Mouse (Mus musculus) brain, embryonic 14.5 days (tissue): ENCODE data around the gene Agt.

Experiments
- CTCF ChIP-seq: fragments of 200-500 bp; IDR thresholded peaks from 2 replicates; pipeline ENCODE4 v1.5.1; 2012; ENCODE audit warnings: inconsistent platforms, mild to moderate bottlenecking, moderate library complexity, borderline replicate concordance; ENCODE audit not compliant: insufficient read depth, insufficient read length; ENCODE audit errors: extremely low read depth
- POLR2A ChIP-seq: fragments of 200-500 bp; IDR thresholded peaks from 2 replicates; pipeline ENCODE4 v1.6.1; 2012; ENCODE audit warnings: mild to moderate bottlenecking, inconsistent platforms, borderline replicate concordance; ENCODE audit not compliant: poor library complexity, insufficient read depth, insufficient read length, severe bottlenecking; ENCODE audit errors: extremely low read depth

DNA sequence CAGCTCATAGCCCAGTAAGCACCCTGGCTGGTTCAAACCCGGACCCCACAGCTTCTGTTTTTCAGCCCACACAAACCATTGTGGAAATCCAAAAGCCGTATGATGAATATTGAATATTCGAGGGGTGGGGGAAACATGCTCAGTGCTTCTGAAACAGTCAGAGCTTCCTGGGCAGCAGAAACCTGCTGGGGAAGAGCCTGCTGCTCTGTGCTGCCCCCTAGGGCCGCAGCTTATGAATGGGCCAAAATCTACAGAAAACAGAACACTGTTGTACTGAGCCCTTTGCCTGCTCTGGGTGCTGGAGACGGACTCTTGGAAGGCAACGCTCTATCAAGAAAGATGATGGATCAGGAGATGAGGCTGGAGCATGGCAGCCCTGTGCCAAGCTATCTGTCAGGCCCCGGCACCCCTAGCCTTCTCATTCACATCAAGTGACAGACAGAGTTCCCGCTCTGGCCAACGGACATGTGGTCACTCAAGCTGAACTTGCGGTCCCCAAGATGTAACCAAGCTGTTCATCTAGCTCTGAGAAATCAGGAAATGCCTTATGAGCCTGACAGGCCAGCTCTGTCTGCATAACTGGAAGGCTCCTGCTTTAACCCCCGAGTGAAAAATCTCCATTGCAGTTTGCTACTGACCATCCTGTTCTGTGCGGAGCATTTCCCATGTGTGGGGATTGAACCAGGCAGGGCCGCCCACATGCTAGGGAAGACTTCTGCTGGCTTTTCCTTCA, 38.9 kb upstream of the Agt start:
- peak; percentile 67 for TF ChIP-seq CTCF
- TF ChIP-seq POLR2A: no peak
